Mouse (Mus musculus) myocyte (in vitro differentiated cells): ENCODE data around the gene Clk3. TPM values are rescaled to one million over a fixed set of nuclear protein-coding genes. Genes with fewer than 3 reads are reported as not detected.
A peak's percentile ranks its signal among the peaks of the same experiment; 100 is the strongest.

ENCODE experiments used
- H3K27me3 ChIP-seq: one replicate; pipeline ENCODE4 v1.6.1; 2011; ENCODE audit not compliant: control insufficient read depth, insufficient read depth, insufficient read length
- H3K36me3 ChIP-seq: one replicate; pipeline ENCODE4 v1.6.1; 2011; ENCODE audit not compliant: control insufficient read depth, insufficient read depth
- H3K4me2 ChIP-seq: one replicate; pipeline ENCODE4 v1.6.1; 2011; ENCODE audit warnings: low read depth, control low read depth
- H3K4me3 ChIP-seq: one replicate; pipeline ENCODE4 v1.5.1; 2011; ENCODE audit warnings: mild to moderate bottlenecking, control low read depth, moderate library complexity
- H3K79me2 ChIP-seq: one replicate; pipeline ENCODE4 v1.6.1; 2011; ENCODE audit not compliant: control insufficient read depth, insufficient read depth
- H3ac ChIP-seq: one replicate; pipeline ENCODE4 v1.6.1; 2011; ENCODE audit not compliant: control insufficient read depth, insufficient read length
- CEBPB ChIP-seq: IDR thresholded peaks from 2 replicates; pipeline ENCODE4 v1.6.1; 2011; ENCODE audit warnings: mild to moderate bottlenecking, moderate library complexity; ENCODE audit not compliant: poor library complexity, insufficient read depth, severe bottlenecking
- E2F4 ChIP-seq: IDR thresholded peaks from one replicate; pipeline ENCODE4 v1.6.1; 2011; ENCODE audit warnings: mild to moderate bottlenecking, control low read depth, moderate library complexity; ENCODE audit not compliant: insufficient read depth
- MAX ChIP-seq: IDR thresholded peaks from one replicate; pipeline ENCODE4 v1.6.1; 2011; ENCODE audit warnings: low read depth, mild to moderate bottlenecking, control low read depth
- MYOD1 ChIP-seq, 3 experiments: IDR thresholded peaks; one replicate each; pipeline ENCODE4 v1.6.1; 2011; ENCODE audit warnings: control low read depth in 2 of 3, low read depth in 2 of 3, mild to moderate bottlenecking in 2 of 3, moderate library complexity in 1 of 3; ENCODE audit not compliant: insufficient read length in 2 of 3, control insufficient read depth in 1 of 3
- MYOG ChIP-seq, 3 experiments: IDR thresholded peaks; one replicate each; pipeline ENCODE4 v1.6.1; 2011; ENCODE audit warnings: control low read depth in 2 of 3, low read depth in 2 of 3, mild to moderate bottlenecking in 2 of 3; ENCODE audit not compliant: insufficient read length in 2 of 3, control insufficient read depth in 1 of 3, insufficient read depth in 1 of 3
- POLR2A ChIP-seq: IDR thresholded peaks from one replicate; pipeline ENCODE4 v1.6.1; 2011; ENCODE audit warnings: low read depth, mild to moderate bottlenecking, control low read depth, moderate library complexity; ENCODE audit not compliant: insufficient read length
- POLR2AphosphoS2 ChIP-seq: IDR thresholded peaks from one replicate; pipeline ENCODE4 v1.6.1; 2011; ENCODE audit warnings: low read depth, control low read depth; ENCODE audit not compliant: insufficient read length
- REST ChIP-seq: IDR thresholded peaks from one replicate; pipeline ENCODE4 v1.6.1; 2011; ENCODE audit warnings: mild to moderate bottlenecking, control low read depth, moderate library complexity; ENCODE audit not compliant: insufficient read depth, insufficient read length
- SRF ChIP-seq: IDR thresholded peaks from one replicate; pipeline ENCODE4 v1.6.1; 2011; ENCODE audit warnings: low read depth; ENCODE audit not compliant: control insufficient read depth, insufficient read length
- TCF12 ChIP-seq: IDR thresholded peaks from one replicate; pipeline ENCODE4 v1.6.1; 2011; ENCODE audit warnings: mild to moderate bottlenecking, control low read depth; ENCODE audit not compliant: poor library complexity, insufficient read depth, severe bottlenecking
- TCF3 ChIP-seq: IDR thresholded peaks from one replicate; pipeline ENCODE4 v1.6.1; 2011; ENCODE audit warnings: low read depth, control low read depth; ENCODE audit not compliant: insufficient read length
- USF1 ChIP-seq: IDR thresholded peaks from one replicate; pipeline ENCODE4 v1.6.1; 2011; ENCODE audit warnings: low read depth, mild to moderate bottlenecking, control low read depth, moderate library complexity
- polyA plus RNA-seq: library from polyadenylated mRNA; unstranded; fragments of >200 nt; fragmentation: generic; extraction: Trizol; gene quantifications from one replicate; pipeline ENCODE4 v1.2.1, GENCODE M21; 2012; ENCODE audit warnings: missing spikeins

Gene Clk3
- polyA plus RNA-seq, 1 experiment, result 47.1 TPM

DNA sequence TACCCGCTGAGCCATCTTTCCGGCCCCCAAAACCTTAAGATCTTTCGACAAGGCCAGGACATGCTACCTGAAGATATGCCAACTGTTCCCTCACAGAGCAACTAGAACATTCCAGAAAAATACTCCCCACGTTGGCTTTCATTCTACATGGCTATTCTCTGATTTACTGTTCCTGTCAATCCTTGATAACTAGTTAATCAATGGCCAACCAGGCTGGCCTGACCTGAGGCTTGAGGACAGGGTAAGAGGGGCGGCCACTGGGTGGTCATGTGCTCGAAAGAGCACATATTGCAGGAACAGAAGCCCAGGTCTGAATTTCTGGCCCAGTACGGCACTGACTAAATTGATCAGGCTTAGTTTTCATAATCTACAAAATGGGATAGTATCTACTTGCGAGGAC, 31.8 kb upstream of the Clk3 start:
- H3K4me2 ChIP-seq, result no peak overlapping the region
- H3K27me3 ChIP-seq, result no peaks in the 10 kb centered on the region
- H3K79me2 ChIP-seq, result no peaks in the 10 kb centered on the region
- H3K4me3 ChIP-seq, result no peak overlapping the region
- H3K36me3 ChIP-seq, result no peaks in the 10 kb centered on the region
- TF ChIP-seq SRF (no peak), REST (no peak), MYOG (IDR thresholded peaks at IDR 0.05; ENCODE audit: control insufficient read depth in 1 of 3, insufficient read depth in 1 of 3, insufficient read length in 2 of 3, low read depth in 2 of 3) (no peak), MAX (no peak), CEBPB (no peak), POLR2A (no peak), POLR2AphosphoS2 (no peak), TCF12 (no peak), USF1 (no peak), MYOD1 (IDR thresholded peaks at IDR 0.05; ENCODE audit: control insufficient read depth in 1 of 3, insufficient read length in 2 of 3, low read depth in 2 of 3) (no peak), E2F4 (no peak), TCF3 (no peak)
- no peak overlapping the region for H3ac ChIP-seq

DNA sequence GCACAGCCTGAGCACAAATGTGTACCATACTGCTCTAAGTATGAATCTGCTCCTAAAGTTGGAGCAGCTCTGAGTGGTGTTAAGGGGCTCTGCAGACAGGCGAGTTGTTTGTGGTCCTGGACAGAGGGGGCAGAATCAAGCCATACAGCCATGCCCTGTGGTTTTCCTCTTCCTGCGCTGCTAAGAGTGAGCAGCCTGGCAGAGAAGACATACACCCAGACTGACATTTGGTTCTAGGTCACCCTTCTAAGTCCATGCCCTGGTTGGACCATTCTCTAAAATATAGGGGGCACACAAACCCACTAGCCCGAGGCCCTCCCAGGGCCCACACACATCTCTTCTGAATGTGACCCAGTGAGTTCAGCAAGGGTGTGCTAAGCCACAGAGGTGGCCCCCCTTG, 24.1 kb upstream of the Clk3 start:
- H3ac ChIP-seq, result no peak overlapping the region
- no peaks in the 10 kb centered on the region for H3K79me2 ChIP-seq
- TF ChIP-seq E2F4, result no peak
- TF ChIP-seq USF1, result no peak
- TF ChIP-seq TCF12, result no peak
- no peak for TF ChIP-seq CEBPB
- no peak for TF ChIP-seq TCF3
- TF ChIP-seq POLR2AphosphoS2, result no peak
- TF ChIP-seq MAX, result no peak
- no peak for TF ChIP-seq SRF
- no peak for TF ChIP-seq MYOD1 (IDR thresholded peaks at IDR 0.05; ENCODE audit: control insufficient read depth in 1 of 3, insufficient read length in 2 of 3, low read depth in 2 of 3)
- no peak for TF ChIP-seq POLR2A
- no peak for TF ChIP-seq MYOG (IDR thresholded peaks at IDR 0.05; ENCODE audit: control insufficient read depth in 1 of 3, insufficient read depth in 1 of 3, insufficient read length in 2 of 3, low read depth in 2 of 3)
- TF ChIP-seq REST, result no peak
- H3K4me3 ChIP-seq, result no peak overlapping the region
- H3K36me3 ChIP-seq, result no peaks in the 10 kb centered on the region
- no peak overlapping the region for H3K4me2 ChIP-seq
- no peaks in the 10 kb centered on the region for H3K27me3 ChIP-seq

GRCm38 (mm10) chr9:57782656-57783055, 17.0 kb upstream of the Clk3 start:
- Histone ChIP-seq H3K79me2 (no peaks in the 10 kb centered on the region), H3K4me2 (peak overlapping the region; percentile 1), H3ac (no peak overlapping the region), H3K27me3 (no peaks in the 10 kb centered on the region), H3K36me3 (no peaks in the 10 kb centered on the region), H3K4me3 (no peak overlapping the region)
- no peak for TF ChIP-seq MYOG (IDR thresholded peaks at IDR 0.05; ENCODE audit: control insufficient read depth in 1 of 3, insufficient read depth in 1 of 3, insufficient read length in 2 of 3, low read depth in 2 of 3)
- no peak for TF ChIP-seq CEBPB
- no peak for TF ChIP-seq REST
- TF ChIP-seq MAX, result no peak
- no peak for TF ChIP-seq TCF3
- no peak for TF ChIP-seq POLR2AphosphoS2
- TF ChIP-seq USF1, result no peak
- TF ChIP-seq E2F4, result no peak
- TF ChIP-seq POLR2A, result no peak
- no peak for TF ChIP-seq SRF
- TF ChIP-seq TCF12, result no peak
- TF ChIP-seq MYOD1 (IDR thresholded peaks at IDR 0.05; ENCODE audit: control insufficient read depth in 1 of 3, insufficient read length in 2 of 3, low read depth in 2 of 3), result no peak

DNA sequence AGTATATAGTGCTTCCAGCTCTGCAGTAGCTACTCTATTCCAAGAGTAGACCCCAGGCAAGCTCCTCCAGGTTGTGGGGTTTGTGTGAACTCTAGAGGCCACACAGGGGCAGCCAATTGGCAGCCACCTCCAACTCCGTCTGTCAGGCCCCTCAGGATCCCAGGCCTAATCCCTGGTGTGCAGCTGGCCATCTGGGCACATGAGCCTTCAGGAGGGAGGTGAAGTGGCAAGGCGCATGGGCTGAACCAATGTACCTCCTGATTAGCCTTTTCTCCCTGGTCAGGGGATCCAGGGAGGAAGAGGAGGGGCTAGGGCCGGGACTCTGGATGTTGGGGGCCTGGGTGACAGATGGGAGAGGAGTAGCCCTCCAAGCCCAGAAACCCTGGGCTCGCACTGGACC, 10.1 kb upstream of the Clk3 start:
- Histone ChIP-seq H3K4me3 (no peak overlapping the region), H3K27me3 (peaks cover 12% of the 10 kb centered on the region), H3ac (no peak overlapping the region), H3K4me2 (no peak overlapping the region), H3K36me3 (no peaks in the 10 kb centered on the region), H3K79me2 (no peaks in the 10 kb centered on the region)
- TF ChIP-seq SRF (no peak), CEBPB (no peak), POLR2A (no peak), REST (no peak), MAX (no peak), TCF12 (no peak)

GRCm38 (mm10) chr9:57775026-57775425, 9.4 kb upstream of the Clk3 start:
- Histone ChIP-seq H3ac (no peak overlapping the region), H3K27me3 (peaks cover 12% of the 10 kb centered on the region), H3K79me2 (no peaks in the 10 kb centered on the region), H3K36me3 (no peaks in the 10 kb centered on the region), H3K4me2 (no peak overlapping the region), H3K4me3 (no peak overlapping the region)
- TF ChIP-seq POLR2AphosphoS2 (no peak), TCF3 (no peak), USF1 (no peak), TCF12 (no peak), MYOG (IDR thresholded peaks at IDR 0.05; ENCODE audit: control insufficient read depth in 1 of 3, insufficient read depth in 1 of 3, insufficient read length in 2 of 3, low read depth in 2 of 3) (no peak), MAX (no peak), E2F4 (no peak), REST (no peak), SRF (no peak), MYOD1 (IDR thresholded peaks at IDR 0.05; ENCODE audit: control insufficient read depth in 1 of 3, insufficient read length in 2 of 3, low read depth in 2 of 3) (no peak), POLR2A (no peak)
